Mouse (Mus musculus) T-helper 17 cell (primary cell): ENCODE measurements around the gene Stx4a.
"Not testable (repeated sequence)": the region's sequence is repeated elsewhere in the genome, so short reads cannot be mapped to it uniquely, and the experiment has no call there.

Experiments
- in situ Hi-C, 2 experiments: fragments of 300-600 bp; cut with MboI, MseI; formaldehyde crosslinking; loops; 1 replicate in 1 of 2; 2 replicates in 1 of 2; pipeline ENCODE4 v1.15.1; 2025; ENCODE audit warnings: high pct_unique_total_duplicates in 2 of 2

The Stx4a gene

DNA sequence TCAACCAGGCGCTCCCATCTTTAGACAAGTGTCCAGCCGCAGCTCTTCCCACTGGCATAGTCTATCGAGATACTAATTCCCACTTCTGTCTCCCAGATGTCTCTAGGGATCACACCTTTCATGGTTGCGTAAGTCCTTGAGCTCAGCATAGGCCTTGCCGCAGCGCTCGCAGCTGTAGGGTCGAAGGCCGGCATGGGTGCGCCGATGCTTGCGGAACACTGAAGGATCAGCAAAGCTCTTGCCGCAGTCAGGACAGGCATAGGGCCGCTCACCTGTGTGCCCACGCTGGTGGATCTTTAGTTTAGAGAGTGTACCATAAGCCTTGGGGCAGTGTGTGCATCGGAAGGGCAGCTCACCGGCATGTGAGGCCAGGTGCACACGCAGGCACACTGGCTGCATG, 43.5 kb downstream of the Stx4a start:
- in situ Hi-C loops = no loop called here

- in situ Hi-C loops = no loop called here
Measured at GRCm38 (mm10) chr7:127869149-127869810, 45.2 kb downstream of the Stx4a start.

- in situ Hi-C loops = no loop called here
Measured at GRCm38 (mm10) chr7:127870136-127870821, 46.2 kb downstream of the Stx4a start.

DNA sequence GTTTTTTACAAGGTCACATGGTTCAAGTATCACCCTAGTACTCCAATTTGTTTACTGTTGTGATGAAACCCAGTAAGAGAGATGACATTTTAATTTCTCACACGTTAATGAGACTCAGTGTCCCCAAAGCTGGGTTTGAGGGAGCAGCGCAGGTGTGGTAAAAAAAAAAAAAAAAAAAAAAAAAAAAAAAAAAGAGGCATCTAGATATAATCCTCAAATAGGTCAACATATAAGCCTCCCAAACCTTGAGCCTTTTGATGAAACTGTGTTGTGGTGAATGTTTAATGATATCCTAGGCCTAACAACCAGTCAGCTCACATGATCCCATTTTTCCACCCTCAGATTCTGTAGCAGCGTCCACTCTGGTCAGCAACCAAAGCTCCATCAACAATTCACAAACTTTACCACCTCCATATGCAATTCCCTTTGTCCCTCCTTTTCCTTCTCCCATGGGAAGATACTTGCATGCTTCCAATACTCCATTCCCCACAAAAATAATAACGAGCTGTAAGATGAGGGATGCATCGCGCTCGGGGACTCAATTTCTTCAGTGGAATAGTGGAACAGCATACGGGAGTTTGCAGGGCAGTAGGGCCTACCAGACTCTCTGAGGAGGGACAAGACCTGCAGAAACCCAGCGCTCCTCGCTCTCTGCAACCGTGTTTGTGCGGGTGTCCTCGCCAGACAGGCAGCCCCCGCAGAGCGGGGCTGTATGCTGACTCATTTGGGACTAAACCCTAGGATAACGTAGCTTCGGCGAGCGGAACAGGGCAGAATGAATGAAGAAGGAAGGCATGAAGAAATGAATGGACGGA, 50.9 kb downstream of the Stx4a start:
- in situ Hi-C loops = no loop called here

DNA sequence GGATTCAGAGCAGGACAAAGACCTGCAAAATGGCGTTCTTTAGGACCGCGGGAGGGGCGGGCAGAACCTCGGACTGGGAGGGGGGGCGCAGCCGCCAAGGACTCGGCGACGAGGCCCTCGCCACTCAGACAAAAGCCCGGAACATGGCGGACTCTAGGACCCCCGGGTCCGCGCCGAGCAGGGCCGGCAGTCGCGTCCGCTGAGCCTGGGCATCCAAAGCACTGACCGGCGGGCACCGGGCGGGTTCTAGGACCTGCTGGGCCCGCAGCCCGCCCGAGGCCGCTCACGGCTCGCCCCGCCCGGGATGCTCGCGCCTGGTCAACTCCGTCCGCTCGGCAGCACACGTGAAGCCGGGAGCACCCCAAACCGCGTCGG, 51.5 kb downstream of the Stx4a start:
- in situ Hi-C loops = no loop called here

DNA sequence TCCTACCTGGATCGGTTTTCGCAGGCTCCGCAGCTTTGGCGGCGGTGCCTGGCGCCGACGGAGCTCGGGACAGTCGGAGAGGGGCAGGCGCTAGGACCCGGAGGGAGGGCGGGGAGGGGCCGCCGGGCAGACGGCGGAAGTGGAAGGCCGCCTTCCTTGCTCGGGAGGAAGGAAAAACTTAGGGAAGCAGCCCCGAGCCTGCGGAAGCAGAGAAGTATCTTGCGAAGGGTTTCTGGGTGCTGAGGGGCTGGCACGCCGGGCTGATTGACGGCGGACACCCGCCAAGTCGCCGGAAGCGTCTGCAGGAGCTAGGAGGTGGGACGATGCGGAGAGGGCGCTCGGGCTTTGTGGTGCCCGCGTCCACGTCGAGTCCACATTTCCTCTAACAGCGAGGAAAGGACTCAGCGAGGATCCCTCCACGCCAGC, 52.0 kb downstream of the Stx4a start, which contains the start of gene Zfp646:
Gene Zfp646, plus strand, starts transcription at position 181 of the 426 bp plus-strand sequence.
- in situ Hi-C loops = no loop called here

GRCm38 (mm10) chr7:127876467-127877348, 52.6 kb downstream of the Stx4a start, which contains the start of gene Zfp668:
Gene Zfp668 (minus strand): TSS chr7:127876828.
- in situ Hi-C loops = no loop called here

GRCm38 (mm10) chr7:127879301-127879700, 55.2 kb downstream of the Stx4a start:
- in situ Hi-C loops = no loop called here

DNA sequence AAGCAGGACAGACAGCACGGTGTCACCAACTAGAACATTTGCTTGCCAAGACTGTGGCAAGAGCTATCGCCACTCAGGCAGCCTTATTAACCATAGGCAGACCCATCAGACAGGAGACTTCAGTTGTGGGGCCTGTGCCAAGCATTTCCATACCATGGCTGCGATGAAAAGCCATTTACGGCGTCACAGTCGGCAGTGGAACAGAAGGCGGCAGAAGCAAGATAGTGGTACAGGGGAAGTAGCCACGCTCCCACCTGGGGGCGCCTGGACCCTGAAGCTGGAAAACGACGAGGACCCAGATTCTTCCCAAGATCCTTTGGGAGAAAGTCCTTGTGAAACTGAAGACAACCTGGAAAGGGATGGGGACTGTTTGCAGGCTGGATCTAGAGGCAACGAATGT, 56.3 kb downstream of the Stx4a start:
- in situ Hi-C loops = no loop called here

DNA sequence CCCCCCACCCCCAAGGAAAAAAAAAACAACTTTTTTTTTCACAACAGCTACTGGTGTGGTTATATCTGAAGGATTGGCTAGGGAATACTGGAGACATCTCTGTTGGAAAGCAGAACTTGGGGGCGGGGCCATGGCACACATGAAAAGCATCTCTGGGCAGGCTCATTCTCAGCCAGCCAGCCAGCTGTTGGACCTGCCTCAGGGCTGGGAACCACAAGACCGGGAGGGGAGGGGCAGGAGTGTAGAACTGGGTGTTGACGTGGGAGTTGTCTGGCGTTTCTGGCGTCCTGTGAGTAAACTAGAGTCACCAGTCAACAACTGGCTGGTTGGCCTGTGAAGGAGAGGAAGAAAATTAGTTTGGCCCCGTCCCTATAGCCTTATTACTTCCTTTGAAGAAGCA, 61.9 kb downstream of the Stx4a start:
- in situ Hi-C loops = no loop called here

GRCm38 (mm10) chr7:127886551-127886950, 62.5 kb downstream of the Stx4a start:
- in situ Hi-C loops = no loop called here

DNA sequence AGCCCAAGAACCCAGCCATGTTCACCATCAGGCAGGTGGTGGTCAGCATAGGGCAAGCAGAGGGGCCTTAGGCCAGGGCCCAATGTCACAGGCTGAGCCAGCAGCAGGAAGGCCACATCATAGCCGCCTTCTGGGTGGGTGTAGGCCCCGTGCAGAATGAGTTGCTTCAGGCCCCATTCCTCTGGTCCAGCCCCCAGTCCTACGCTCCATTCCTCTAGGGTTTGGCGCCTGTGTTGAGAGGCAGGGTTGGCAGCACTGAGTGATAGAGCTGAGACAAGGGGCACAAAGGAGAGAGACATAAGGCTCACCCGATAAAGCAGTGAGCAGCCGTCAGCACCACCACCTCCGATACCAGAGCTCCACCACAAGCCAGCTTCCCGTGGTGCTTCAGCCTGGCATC, 63.1 kb downstream of the Stx4a start:
- in situ Hi-C loops = no loop called here

DNA sequence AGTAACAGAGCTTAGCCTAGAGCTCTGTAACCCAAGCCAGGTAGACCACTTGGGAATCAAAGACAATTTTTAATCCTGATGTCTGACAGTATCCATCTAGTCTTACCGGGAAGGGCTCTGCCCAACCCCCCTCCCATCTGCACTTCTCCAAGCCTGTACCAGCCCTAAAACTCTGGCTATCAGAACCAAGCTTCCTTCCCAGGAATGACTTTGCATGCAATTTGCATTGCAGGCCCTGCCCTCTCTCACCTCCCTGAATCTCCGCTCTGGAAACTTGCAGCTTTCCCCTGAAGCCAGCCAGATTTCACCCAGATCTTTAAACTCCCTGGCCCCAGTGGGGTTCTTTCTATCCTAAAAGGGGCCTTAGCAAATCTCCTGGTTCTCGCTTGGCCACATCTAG, 63.7 kb downstream of the Stx4a start:
- in situ Hi-C loops = no loop called here

DNA sequence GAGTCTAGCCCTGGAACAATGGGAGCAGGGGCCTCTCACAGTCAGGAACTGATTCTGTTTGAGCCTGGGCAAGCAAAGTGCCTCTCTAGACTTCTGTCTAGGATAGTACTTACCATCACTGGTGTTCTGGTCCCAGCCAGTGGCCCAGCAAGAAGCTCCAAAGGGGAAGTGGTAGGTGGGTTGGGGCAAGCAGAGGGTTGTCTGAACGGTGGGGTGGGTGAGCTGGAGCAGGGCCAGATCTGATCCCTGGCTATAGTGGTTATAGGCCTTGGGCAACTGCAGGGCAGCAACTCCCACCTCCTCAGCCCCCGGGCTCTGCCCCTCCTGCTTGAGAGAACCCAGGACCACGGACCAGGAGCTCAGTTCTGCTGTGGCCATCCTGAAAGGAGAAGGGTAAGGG, 64.7 kb downstream of the Stx4a start:
- in situ Hi-C loops = no loop called here

DNA sequence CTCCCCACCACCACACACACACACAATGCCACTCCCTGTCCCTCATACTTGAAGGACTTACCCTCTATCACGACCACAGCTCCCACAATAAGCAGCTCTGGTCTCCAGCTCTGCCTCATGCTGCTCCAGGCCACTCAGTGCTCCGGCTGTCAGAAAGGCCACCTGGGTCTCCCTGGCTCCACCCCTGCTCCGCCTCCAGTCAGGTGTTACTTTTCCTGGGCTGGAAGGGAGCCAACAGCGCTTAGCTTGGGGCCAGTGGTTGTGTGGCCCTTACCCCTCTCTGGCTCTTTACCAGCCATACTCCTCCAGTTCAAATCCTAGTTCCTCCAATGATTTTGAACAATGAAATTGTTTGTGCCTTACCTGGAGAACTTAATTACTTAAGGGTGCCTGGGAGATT, 66.7 kb downstream of the Stx4a start, which contains the start of gene Prss53:
Gene Prss53, minus strand, starts transcription at position 173 of the 400 bp plus-strand sequence.
- in situ Hi-C loops = no loop called here

- in situ Hi-C loops = no loop called here
Measured at GRCm38 (mm10) chr7:127894480-127894879, 70.4 kb downstream of the Stx4a start.

DNA sequence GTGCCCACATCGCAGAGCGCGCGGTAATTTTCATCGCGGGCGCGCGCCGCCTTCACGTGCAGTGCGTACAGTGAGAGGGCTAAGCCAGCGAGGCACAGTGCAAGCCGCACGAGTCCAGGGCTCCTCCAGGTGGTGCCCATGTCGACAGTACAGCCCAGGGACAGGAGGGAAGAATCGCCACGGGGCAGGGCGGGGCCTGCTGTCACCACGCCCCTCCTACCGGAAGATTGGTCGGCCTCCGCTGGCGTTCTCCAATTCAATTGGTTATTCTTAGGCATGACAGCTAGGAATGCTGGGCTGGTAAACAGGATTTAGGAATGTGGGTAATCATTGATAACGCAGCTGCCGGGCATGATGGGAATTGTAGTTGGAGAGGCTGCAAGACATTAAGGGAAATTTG, 71.3 kb downstream of the Stx4a start, which contains the start of the genes Gm21974 and Vkorc1:
Gene Gm21974, minus strand, starts transcription at position 13 of the 400 bp plus-strand sequence.
Gene Vkorc1, minus strand, starts transcription at position 176 of the 400 bp plus-strand sequence.
- in situ Hi-C loops = no loop called here

GRCm38 (mm10) chr7:127895891-127896290, 71.8 kb downstream of the Stx4a start:
- in situ Hi-C loops = not testable (repeated sequence)

DNA sequence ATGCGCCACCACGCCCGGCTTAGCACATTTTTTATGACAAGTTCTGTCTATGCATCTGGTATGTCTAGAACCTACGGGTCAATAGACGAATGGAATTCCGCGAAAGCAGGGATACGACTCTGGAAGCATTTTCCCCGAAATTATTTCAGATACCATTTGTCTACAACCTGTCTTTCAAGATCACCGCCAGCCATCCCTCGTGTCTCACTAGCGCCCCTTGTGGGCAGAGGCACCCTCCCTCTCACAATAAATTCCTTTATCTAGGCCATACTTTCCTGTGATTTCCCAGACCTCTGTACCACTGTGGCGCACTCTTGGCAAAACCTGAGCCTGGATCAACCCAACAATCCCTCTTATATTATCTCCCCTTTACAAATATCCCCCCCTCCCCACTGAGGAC, 72.3 kb downstream of the Stx4a start:
- in situ Hi-C loops = no loop called here

DNA sequence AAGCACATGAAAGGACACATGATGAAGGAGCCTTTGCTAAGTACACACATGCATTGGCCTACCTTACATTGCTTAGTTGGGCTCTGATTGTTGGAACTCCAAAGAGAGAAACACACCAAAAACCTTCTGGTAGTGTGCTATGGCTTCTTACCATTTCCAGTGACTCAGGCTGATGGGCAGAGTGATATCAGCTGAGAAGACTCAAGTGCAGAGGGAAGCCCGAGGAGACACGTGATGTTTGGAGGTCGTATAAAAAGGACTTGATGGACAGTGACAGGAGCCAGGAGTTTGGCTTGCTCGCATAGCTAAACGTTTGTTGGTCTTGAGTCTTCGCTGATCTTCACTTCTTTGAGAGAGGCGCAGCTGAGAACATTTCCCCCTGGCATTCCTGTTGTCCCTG, 73.4 kb downstream of the Stx4a start:
- in situ Hi-C loops = no loop called here
